Mouse (Mus musculus) layer of hippocampus, postnatal 10 days (tissue): ENCODE data around the gene Psmb9. TPM values are rescaled to one million over a fixed set of nuclear protein-coding genes. Genes with fewer than 3 reads are reported as not detected.
A peak's percentile ranks its signal among the peaks of the same experiment; 100 is the strongest.

ENCODE experiments used
- DNase-seq, 2 experiments: peaks; one replicate each; pipeline ENCODE4 v3.0.0; 2021; ENCODE audit warnings: low spot score in 2 of 2
- total RNA-seq, 2 experiments: library from RNA; stranded (reverse); gene quantifications; 2 replicates each; pipeline ENCODE4 v1.2.3; 2021

Psmb9 gene
- total RNA-seq, 2 experiments from 2014 or later: 1.4 to 1.9 TPM

DNA sequence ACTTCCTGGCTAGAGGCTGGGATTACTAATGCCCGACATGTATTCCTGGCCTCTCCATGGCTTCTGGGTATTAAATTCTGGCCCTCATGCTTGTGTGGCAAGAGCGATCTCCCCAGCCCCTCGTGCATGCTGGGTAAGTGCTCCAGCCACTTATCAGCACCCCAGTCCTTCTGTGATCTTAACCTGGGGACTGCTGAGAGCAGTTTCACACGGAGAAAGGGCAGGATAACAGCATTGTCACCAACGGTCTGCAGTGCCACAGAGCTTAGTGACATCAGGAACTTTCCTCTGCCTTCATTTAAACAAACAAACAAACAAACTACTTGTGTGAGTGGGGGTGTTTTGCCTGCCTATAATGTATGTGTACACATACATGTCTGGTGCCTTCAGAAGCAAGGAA is 47.3 kb downstream of the Psmb9 start:
- DNase-seq: no peak

DNA sequence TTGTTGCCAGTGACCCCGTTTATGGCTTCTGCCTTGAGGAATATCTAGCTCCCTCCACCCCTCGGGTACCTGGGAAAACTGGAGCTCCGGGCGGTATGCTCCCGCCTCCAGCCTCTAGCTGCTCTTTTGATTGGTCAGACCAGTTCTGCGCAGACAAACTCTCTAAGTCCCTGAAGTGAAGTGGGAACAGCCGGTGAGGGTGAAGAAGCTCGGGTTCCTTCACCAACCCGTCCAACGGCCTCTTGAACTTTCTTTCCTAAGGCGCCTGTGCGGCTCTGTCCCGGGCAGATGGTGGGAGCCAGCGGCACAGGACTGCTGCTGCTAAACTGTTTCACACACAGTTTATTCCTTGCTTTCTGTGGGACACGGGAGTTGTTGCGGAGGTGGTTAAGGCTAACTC is 48.1 kb downstream of the Psmb9 start:
- no peak for DNase-seq

DNA sequence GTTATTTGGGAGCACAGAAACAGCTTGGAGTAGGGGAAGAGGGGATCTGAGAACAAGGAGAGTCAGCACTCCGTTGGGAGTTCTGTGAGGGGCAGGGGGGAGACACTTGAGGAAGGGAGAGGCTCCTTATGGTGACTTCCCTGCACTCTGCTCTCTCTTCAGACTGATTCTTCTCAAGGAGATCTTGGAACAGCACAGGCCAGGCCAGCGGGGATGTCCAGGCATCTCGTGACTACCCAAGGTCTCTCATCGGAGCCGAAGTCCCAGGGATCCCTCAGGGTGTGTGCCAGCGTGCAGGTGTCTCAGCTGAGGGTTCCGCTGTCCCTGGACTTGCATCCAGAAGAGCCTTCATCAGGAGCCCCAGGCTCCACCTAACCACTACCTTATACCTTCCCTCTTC is 48.9 kb downstream of the Psmb9 start:
- no peak for DNase-seq

DNA sequence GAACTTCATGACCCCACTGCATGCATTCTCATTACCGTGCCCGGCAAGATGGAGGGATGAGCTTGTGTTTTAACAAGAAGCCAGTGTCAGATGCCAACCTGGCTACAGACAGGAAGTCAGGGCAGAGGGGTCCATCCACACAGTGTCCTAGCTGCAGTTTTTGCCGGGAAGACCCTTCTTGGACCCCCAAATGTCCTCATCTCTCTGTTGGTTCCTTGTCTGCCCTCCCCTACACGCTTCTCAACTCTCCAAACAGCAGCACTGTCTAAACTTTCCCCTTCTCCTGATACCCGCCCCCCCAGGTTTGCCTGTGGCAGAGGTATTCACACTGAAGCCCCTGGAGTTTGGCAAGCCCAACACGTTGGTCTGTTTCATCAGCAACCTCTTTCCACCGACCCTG is 50.0 kb downstream of the Psmb9 start:
- no peak for DNase-seq

DNA sequence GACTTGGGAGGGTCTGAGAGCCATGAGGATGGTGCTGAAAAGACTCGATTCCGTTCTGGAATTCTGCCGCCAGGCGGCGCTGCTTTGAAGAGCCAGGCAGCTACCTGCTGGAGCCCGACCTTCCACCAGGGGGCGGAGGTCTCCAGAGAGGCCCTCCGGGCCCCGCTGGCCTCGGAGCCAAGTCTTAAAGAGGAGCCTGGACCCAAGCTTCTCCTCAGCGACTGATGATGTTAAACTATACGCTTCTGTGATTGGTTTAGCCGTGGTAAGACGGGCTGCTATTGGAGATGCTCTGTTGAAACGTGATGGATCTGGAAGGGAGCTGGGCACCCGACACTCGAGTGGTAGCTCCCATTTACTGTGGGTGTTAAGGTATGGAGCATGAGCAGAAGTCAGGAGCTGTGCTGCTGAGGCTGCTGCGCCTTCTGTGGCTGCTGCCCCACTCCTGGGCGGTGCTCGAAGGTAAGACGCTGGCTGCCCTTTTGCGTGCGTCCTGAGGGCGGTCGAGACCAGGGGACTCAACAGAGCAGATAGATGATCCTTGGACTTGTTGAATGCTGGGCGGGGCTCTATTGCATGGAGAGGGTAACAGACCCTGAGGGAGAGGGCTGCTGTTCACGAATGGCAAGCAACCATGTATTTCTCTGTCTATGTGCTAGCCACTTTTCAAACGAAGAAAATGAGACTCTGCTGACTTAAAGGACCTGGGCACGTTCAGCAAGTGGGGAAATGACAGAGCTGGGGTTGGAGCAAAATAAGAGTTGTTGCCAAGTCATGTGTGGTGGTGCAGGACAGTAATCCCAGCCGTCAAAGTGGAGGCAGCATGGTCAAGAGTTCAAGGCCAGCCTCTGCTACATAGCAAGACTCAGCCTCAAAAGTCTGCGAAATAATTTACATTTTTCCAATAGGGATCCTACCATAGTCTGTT is 52.0 kb downstream of the Psmb9 start:
- DNase-seq: peak; percentile 99 to 100

DNA sequence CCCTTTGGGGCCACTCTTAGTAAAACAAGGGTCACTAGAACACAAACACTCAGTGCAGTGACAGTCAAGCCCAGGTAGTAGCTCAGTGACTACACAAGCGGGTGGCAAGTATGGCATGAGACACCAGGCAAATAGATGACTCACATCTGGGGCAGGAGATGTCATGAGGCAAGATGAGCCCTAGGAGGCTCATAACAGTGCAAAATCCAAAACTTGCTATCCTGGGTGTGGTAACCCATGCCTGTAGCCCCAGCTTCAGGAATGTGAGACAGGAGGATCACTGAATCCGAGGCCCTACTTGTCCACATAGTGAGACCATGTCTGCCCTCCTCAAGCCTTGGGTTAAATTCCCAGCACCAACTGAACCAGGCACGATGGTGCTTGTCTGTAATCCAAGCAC is 53.1 kb downstream of the Psmb9 start:
- DNase-seq: no peak

DNA sequence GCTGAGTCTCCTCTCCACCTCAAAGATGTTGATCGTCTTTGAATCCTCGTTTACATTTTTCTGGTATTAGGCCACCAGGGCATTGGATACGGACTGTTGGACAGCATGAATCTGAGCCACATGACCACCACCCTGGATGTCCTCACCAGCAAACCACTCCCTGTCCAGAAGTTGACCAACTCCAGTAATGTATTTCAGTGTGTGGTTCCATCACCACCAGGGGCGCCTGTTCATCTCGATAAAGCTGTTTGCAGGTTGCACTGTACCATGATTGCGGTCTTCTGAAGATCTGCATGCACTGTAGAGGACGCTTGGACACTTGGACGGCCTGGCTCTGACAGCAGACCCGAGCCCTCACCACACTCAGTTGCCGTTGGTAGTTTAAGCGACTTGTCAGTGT is 54.3 kb downstream of the Psmb9 start:
- DNase-seq: no peak

Other genes starting within 250 kb of the Psmb9 start
- 100 to 1,000 TPM in 1 of 2 experiments, 10 to 100 TPM in 1; 83.1 to 106 TPM for gene Pfdn6, start 247.4 kb downstream of the Psmb9 start, total RNA-seq
- gene Wdr46, start 247.1 kb downstream of the Psmb9 start, total RNA-seq: 10 to 100 TPM; 21.8 to 24.8 TPM
- 1 to 10 TPM; 6.2 to 6.7 TPM for gene B3galt4, start 236.3 kb downstream of the Psmb9 start, total RNA-seq
- 10 to 100 TPM; 80.4 to 81.7 TPM for gene Vps52, start 232.0 kb downstream of the Psmb9 start, total RNA-seq
- 100 to 1,000 TPM; 453 to 457 TPM for gene Rps18, start 231.8 kb downstream of the Psmb9 start, total RNA-seq
- gene H2-K1, start 187.4 kb downstream of the Psmb9 start, total RNA-seq: 10 to 100 TPM; 11.1 to 14.3 TPM
- gene Ring1, start 163.1 kb downstream of the Psmb9 start, total RNA-seq: 10 to 100 TPM; 27.8 to 34.2 TPM
- gene H2-Ke6, start 159.7 kb downstream of the Psmb9 start, total RNA-seq: 10 to 100 TPM; 48.6 to 51.6 TPM
- gene Slc39a7, start 156.1 kb downstream of the Psmb9 start, total RNA-seq: 100 to 1,000 TPM in 1 of 2 experiments, 10 to 100 TPM in 1; 82.8 to 108 TPM
- 10 to 100 TPM; 70.1 to 70.2 TPM for gene Rxrb, start 156.0 kb downstream of the Psmb9 start, total RNA-seq
- gene Col11a2, start 148.3 kb downstream of the Psmb9 start, total RNA-seq: 10 to 100 TPM; 14.5 to 22.0 TPM
- gene H2-Oa, start 95.4 kb downstream of the Psmb9 start, total RNA-seq: under 1 TPM in 1 of 2 experiments, not detected in 1; 0.34 TPM
- 10 to 100 TPM; 34.4 to 38.6 TPM for gene H2-DMa, start 68.2 kb downstream of the Psmb9 start, total RNA-seq
- 100 to 1,000 TPM; 252 to 263 TPM for gene Brd2, start 65.1 kb downstream of the Psmb9 start, total RNA-seq
- not detected for gene H2-DMb2, start 44.5 kb downstream of the Psmb9 start, total RNA-seq
- under 1 TPM; 0.69 to 0.91 TPM for gene H2-DMb1, start 34.7 kb downstream of the Psmb9 start, total RNA-seq
- gene Tap1, start 211 bp downstream of the Psmb9 start, total RNA-seq: 1 to 10 TPM; 5.1 to 5.2 TPM
- 1 to 10 TPM; 2.3 to 4.4 TPM for gene Psmb8, start 10.0 kb upstream of the Psmb9 start, total RNA-seq
- 1 to 10 TPM; 4.8 to 6.3 TPM for gene Tap2, start 15.8 kb upstream of the Psmb9 start, total RNA-seq
- gene H2-Ob, start 51.1 kb upstream of the Psmb9 start, total RNA-seq: under 1 TPM; 0.18 to 0.33 TPM
- gene H2-Ab1, start 69.9 kb upstream of the Psmb9 start, total RNA-seq: 1 to 10 TPM; 1.6 to 1.8 TPM
- under 1 TPM; 0.64 to 0.69 TPM for gene H2-Aa, start 100.1 kb upstream of the Psmb9 start, total RNA-seq
- 1 to 10 TPM; 1.3 to 2.3 TPM for gene H2-Eb1, start 118.1 kb upstream of the Psmb9 start, total RNA-seq
- not detected for gene H2-Eb2, start 137.9 kb upstream of the Psmb9 start, total RNA-seq
- gene Btnl2, start 167.1 kb upstream of the Psmb9 start, total RNA-seq: 1 to 10 TPM in 1 of 2 experiments, under 1 TPM in 1; 0.58 to 1.3 TPM
- gene Btnl1, start 189.4 kb upstream of the Psmb9 start, total RNA-seq: not detected
- 1 to 10 TPM; 7.1 to 8.6 TPM for gene BC051142, start 211.1 kb upstream of the Psmb9 start, total RNA-seq